Comparison of ENCODE assay signal across 14 mouse cellular contexts in genomic region chr6:50979764-50980163, GRCm38 (mm10).
A peak's percentile ranks its signal among the peaks of the same experiment; 100 is the strongest.
DNase-seq lines count a peak whose midpoint lies in the region; ATAC-seq and TF ChIP-seq lines count a peak whose summit lies in the region.
"Had no signal": no experiment of that assay in that cellular context is flagged by ENCODE, and none has a peak within 500 bp of the region (broad histone marks: within the 10 kb centered on the region; RNA-seq: fewer than 3 reads in every experiment).

No protein-coding gene starts in this region.

- peak overlapping the region; percentile 91; the same call in 1 of the 2 replicates for H3K27ac ChIP-seq in intestine, embryonic 14.5 days (ENCODE audit: low read depth)
- no peak overlapping the region for H3K27ac ChIP-seq in intestine, postnatal 0 days (ENCODE audit: low read depth, low read length)
- H3K27ac ChIP-seq in embryonic facial prominence, embryonic 10.5 days (replicated peaks), result peak overlapping the region; percentile 88
- peak overlapping the region; percentile 91 for H3K27ac ChIP-seq in limb, embryonic 12.5 days
- no peak overlapping the region for H3K27ac ChIP-seq in liver, embryonic 11.5 days (ENCODE audit: low read depth, low read length)
- H3K27ac ChIP-seq in hindbrain, embryonic 16.5 days (ENCODE audit: low read depth, low read length), result no peak overlapping the region
- H3K27ac ChIP-seq: heart, embryonic 13.5 days; limb, embryonic 13.5 days had no signal

- WGBS in intestine, embryonic 14.5 days, result 32% methylated on average over 1 of the region's 1 CpGs
- 53% methylated on average over 1 of the region's 1 CpGs for WGBS in intestine, postnatal 0 days
- 68% methylated on average over 1 of the region's 1 CpGs for WGBS in embryonic facial prominence, embryonic 10.5 days
- WGBS in limb, embryonic 12.5 days, result 50% methylated on average over 1 of the region's 1 CpGs
- WGBS in liver, embryonic 11.5 days, result 65% methylated on average over 1 of the region's 1 CpGs
- 63% methylated on average over 1 of the region's 1 CpGs for WGBS in hindbrain, embryonic 16.5 days

- no peaks in the 10 kb centered on the region for H3K36me3 ChIP-seq in intestine, embryonic 14.5 days (ENCODE audit: control insufficient read depth, insufficient read depth, low read length)
- no peaks in the 10 kb centered on the region for H3K36me3 ChIP-seq in intestine, postnatal 0 days (ENCODE audit: control insufficient read depth, insufficient read depth)
- no peaks in the 10 kb centered on the region for H3K36me3 ChIP-seq in embryonic facial prominence, embryonic 10.5 days (replicated peaks)
- H3K36me3 ChIP-seq in limb, embryonic 12.5 days, result no peaks in the 10 kb centered on the region
- H3K36me3 ChIP-seq in liver, embryonic 11.5 days (ENCODE audit: control insufficient read depth, insufficient read depth, low read length), result no peaks in the 10 kb centered on the region
- no peaks in the 10 kb centered on the region for H3K36me3 ChIP-seq in hindbrain, embryonic 16.5 days (ENCODE audit: control insufficient read depth, insufficient read depth, low read length)
- H3K36me3 ChIP-seq: heart, embryonic 13.5 days; limb, embryonic 13.5 days had no signal

- H3K4me1 ChIP-seq in intestine, embryonic 14.5 days (replicated peaks; ENCODE audit: control insufficient read depth, insufficient read depth, low read length), result peaks cover 76% of the 10 kb centered on the region
- 0 out of 2 replicates have a peak, but pooled peaks cover 4% of the 10 kb centered on the region for H3K4me1 ChIP-seq in intestine, postnatal 0 days (replicated peaks; ENCODE audit: control insufficient read depth, insufficient read depth, low read length)
- peaks cover 93% of the 10 kb centered on the region for H3K4me1 ChIP-seq in embryonic facial prominence, embryonic 10.5 days
- H3K4me1 ChIP-seq in limb, embryonic 12.5 days (replicated peaks), result peaks cover 79% of the 10 kb centered on the region
- 0 out of 2 replicates have a peak, but pooled peaks cover 3% of the 10 kb centered on the region for H3K4me1 ChIP-seq in liver, embryonic 11.5 days (replicated peaks; ENCODE audit: control insufficient read depth, insufficient read depth, low read length)
- peaks cover 2% of the 10 kb centered on the region; the same call in 1 of the 2 replicates for H3K4me1 ChIP-seq in hindbrain, embryonic 16.5 days (ENCODE audit: control insufficient read depth, insufficient read depth, low read depth, low read length)

- no peak for ATAC-seq in intestine, embryonic 14.5 days (replicated peaks; ENCODE audit: low FRiP score, low TSS enrichment, low read depth)
- no peak for ATAC-seq in intestine, postnatal 0 days
- ATAC-seq in limb, embryonic 12.5 days (ENCODE audit: insufficient number of reproducible peaks, insufficient read depth, low FRiP score, low TSS enrichment, low read depth), result no peak
- ATAC-seq in liver, embryonic 11.5 days (replicated peaks; ENCODE audit: low FRiP score), result no peak
- ATAC-seq in hindbrain, embryonic 16.5 days, result no peak

- no peaks in the 10 kb centered on the region for H3K27me3 ChIP-seq in intestine, embryonic 14.5 days (replicated peaks; ENCODE audit: control insufficient read depth, insufficient read depth, low read length)
- H3K27me3 ChIP-seq in intestine, postnatal 0 days (replicated peaks; ENCODE audit: control insufficient read depth, insufficient read depth, low read length), result no peaks in the 10 kb centered on the region
- no peaks in the 10 kb centered on the region for H3K27me3 ChIP-seq in embryonic facial prominence, embryonic 10.5 days (replicated peaks; ENCODE audit: low read depth, poor library complexity, severe bottlenecking)
- H3K27me3 ChIP-seq in limb, embryonic 12.5 days, result peaks cover 4% of the 10 kb centered on the region; the same call in 1 of the 2 replicates
- no peaks in the 10 kb centered on the region for H3K27me3 ChIP-seq in liver, embryonic 11.5 days (replicated peaks; ENCODE audit: control insufficient read depth, insufficient read depth, low read length)
- no peaks in the 10 kb centered on the region for H3K27me3 ChIP-seq in hindbrain, embryonic 16.5 days (replicated peaks; ENCODE audit: control insufficient read depth, insufficient read depth, low read length)
- H3K27me3 ChIP-seq: heart, embryonic 13.5 days had no signal

- no peak overlapping the region for H3K4me3 ChIP-seq in intestine, embryonic 14.5 days (ENCODE audit: low read depth, low read length)
- H3K4me3 ChIP-seq in intestine, postnatal 0 days (ENCODE audit: low read depth, low read length), result no peak overlapping the region
- H3K4me3 ChIP-seq in embryonic facial prominence, embryonic 10.5 days, result no peak overlapping the region
- H3K4me3 ChIP-seq in limb, embryonic 12.5 days (replicated peaks), result no peak overlapping the region
- no peak overlapping the region for H3K4me3 ChIP-seq in liver, embryonic 11.5 days (ENCODE audit: low read depth, low read length)
- no peak overlapping the region for H3K4me3 ChIP-seq in hindbrain, embryonic 16.5 days (ENCODE audit: low read length)
- H3K4me3 ChIP-seq: heart, embryonic 13.5 days; limb, embryonic 13.5 days had no signal

- no peak for DNase-seq in intestine, embryonic 14.5 days (ENCODE audit: low spot score)
- DNase-seq in A20 (ENCODE audit: low read depth, low spot score), result peak; percentile 79
- no peak for DNase-seq in embryonic facial prominence, embryonic 10.5 days (ENCODE audit: low spot score)
- DNase-seq in liver, embryonic 11.5 days (ENCODE audit: low spot score), result no peak
- DNase-seq in cerebellum, postnatal 4 days (ENCODE audit: low spot score in 2 of 2), result no peak
- DNase-seq: cerebellum, adult 18-20 months; kidney, adult 8-10 months; lung, adult 2 months; thymus, postnatal 36 days had no signal

- no peak overlapping the region for H3K4me2 ChIP-seq in intestine, embryonic 14.5 days (ENCODE audit: low read length)
- no peak overlapping the region for H3K4me2 ChIP-seq in intestine, postnatal 0 days (replicated peaks; ENCODE audit: low read depth)
- H3K4me2 ChIP-seq in limb, embryonic 12.5 days, result no peak overlapping the region
- no peak overlapping the region for H3K4me2 ChIP-seq in liver, embryonic 11.5 days
- no peak overlapping the region for H3K4me2 ChIP-seq in hindbrain, embryonic 16.5 days (ENCODE audit: low read length)
- H3K4me2 ChIP-seq: heart, embryonic 13.5 days; limb, embryonic 13.5 days had no signal

- H3K9ac ChIP-seq in intestine, embryonic 14.5 days (ENCODE audit: low read length), result no peak overlapping the region
- no peak overlapping the region for H3K9ac ChIP-seq in intestine, postnatal 0 days (ENCODE audit: low read depth, low read length)
- no peak overlapping the region for H3K9ac ChIP-seq in limb, embryonic 12.5 days (replicated peaks)
- H3K9ac ChIP-seq in liver, embryonic 11.5 days (ENCODE audit: low read depth, low read length), result no peak overlapping the region
- H3K9ac ChIP-seq in hindbrain, embryonic 16.5 days (ENCODE audit: low read depth, low read length), result no peak overlapping the region
- H3K9ac ChIP-seq: heart, embryonic 13.5 days; limb, embryonic 13.5 days had no signal

- H3K9me3 ChIP-seq in intestine, embryonic 14.5 days (ENCODE audit: control insufficient read depth, low read length), result no peaks in the 10 kb centered on the region
- H3K9me3 ChIP-seq in intestine, postnatal 0 days (ENCODE audit: control insufficient read depth), result no peaks in the 10 kb centered on the region
- H3K9me3 ChIP-seq in embryonic facial prominence, embryonic 10.5 days, result no peaks in the 10 kb centered on the region
- H3K9me3 ChIP-seq in limb, embryonic 12.5 days, result no peaks in the 10 kb centered on the region
- H3K9me3 ChIP-seq in liver, embryonic 11.5 days (ENCODE audit: control insufficient read depth, low read length), result no peaks in the 10 kb centered on the region
- H3K9me3 ChIP-seq in hindbrain, embryonic 16.5 days (ENCODE audit: control insufficient read depth, low read length), result no peaks in the 10 kb centered on the region
- H3K9me3 ChIP-seq: heart, embryonic 13.5 days; limb, embryonic 13.5 days had no signal

- no peak for TF ChIP-seq CTCF in intestine, postnatal 0 days (IDR thresholded peaks at IDR 0.05; ENCODE audit: low read depth)

Comparison
In these comparisons a context has a peak if more than half of its experiments do, and no peak if none do; other contexts are left out.
1. H3K27ac ChIP-seq: peak in intestine, embryonic 14.5 days (single experiment), embryonic facial prominence, embryonic 10.5 days (single experiment) and limb, embryonic 12.5 days (single experiment); none in intestine, postnatal 0 days (single experiment), liver, embryonic 11.5 days (single experiment) and hindbrain, embryonic 16.5 days (single experiment).